Mouse (Mus musculus): Measurements from ENCODE around the gene Asb4. TPM values are rescaled to one million over a fixed set of nuclear protein-coding genes. Genes with fewer than 3 reads are reported as not detected.
A peak's percentile ranks its signal among the peaks of the same experiment; 100 is the strongest.

The Asb4 gene
- polyA plus RNA-seq, 1 experiment from 2014 or later, result 27.4 TPM

- ATAC-seq (replicated peaks; ENCODE audit: insufficient number of reproducible peaks, insufficient read depth, low FRiP score, low read depth), result no peak
These were observed 3.2 kb upstream of the Asb4 start for GRCm38 (mm10) chr6:5379781-5380623.

GRCm38 (mm10) chr6:5380624-5381252, 2.4 kb upstream of the Asb4 start:
- Histone ChIP-seq H3K4me1 (replicated peaks) (peaks cover 20% of the 10 kb centered on the region), H3K4me2 (peak overlapping the region; percentile 55), H3K4me3 (no peak overlapping the region), H3K9me3 (replicated peaks) (no peaks in the 10 kb centered on the region), H3K27me3 (no peaks in the 10 kb centered on the region), H3K9ac (no peak overlapping the region), H3K27ac (no peak overlapping the region), H3K36me3 (no peaks in the 10 kb centered on the region)
- no peak for ATAC-seq (replicated peaks; ENCODE audit: insufficient number of reproducible peaks, insufficient read depth, low FRiP score, low read depth)
- 42% methylated on average over 9 of the region's 9 CpGs for WGBS

More at GRCm38 (mm10) chr6:5379781-5380623, 3.2 kb upstream of the Asb4 start:
- no peak overlapping the region for H3K27ac ChIP-seq
- 34% methylated on average over 22 of the region's 22 CpGs for WGBS
- peaks cover 20% of the 10 kb centered on the region for H3K4me1 ChIP-seq (replicated peaks)
- H3K4me3 ChIP-seq, result peak overlapping the region; percentile 15; the same call in 1 of the 2 replicates
- no peaks in the 10 kb centered on the region for H3K9me3 ChIP-seq (replicated peaks)
- H3K9ac ChIP-seq, result no peak overlapping the region
- no peaks in the 10 kb centered on the region for H3K36me3 ChIP-seq
- peak overlapping the region; percentile 55 for H3K4me2 ChIP-seq
- H3K27me3 ChIP-seq, result no peaks in the 10 kb centered on the region

GRCm38 (mm10) chr6:5381918-5382582, 1.1 kb upstream of the Asb4 start:
- no peak overlapping the region for H3K9ac ChIP-seq
- H3K4me3 ChIP-seq, result no peak overlapping the region
- peaks cover 20% of the 10 kb centered on the region for H3K4me1 ChIP-seq (replicated peaks)
- no peak overlapping the region for H3K27ac ChIP-seq
- H3K4me2 ChIP-seq, result no peak overlapping the region
- H3K27me3 ChIP-seq, result no peaks in the 10 kb centered on the region
- H3K9me3 ChIP-seq (replicated peaks), result no peaks in the 10 kb centered on the region
- 48% methylated on average over 13 of the region's 13 CpGs for WGBS
- ATAC-seq (replicated peaks; ENCODE audit: insufficient number of reproducible peaks, insufficient read depth, low FRiP score, low read depth), result no peak
- H3K36me3 ChIP-seq, result no peaks in the 10 kb centered on the region

GRCm38 (mm10) chr6:5382583-5383215, 487 bp upstream of the Asb4 start:
- Histone ChIP-seq H3K27ac (peak overlapping the region; percentile 4; the same call in 1 of the 2 replicates), H3K27me3 (no peaks in the 10 kb centered on the region), H3K36me3 (no peaks in the 10 kb centered on the region), H3K4me2 (peak overlapping the region; percentile 80), H3K4me1 (replicated peaks) (peaks cover 20% of the 10 kb centered on the region), H3K9ac (no peak overlapping the region; the same call in 1 of the 2 replicates), H3K4me3 (peak overlapping the region; percentile 49), H3K9me3 (replicated peaks) (no peaks in the 10 kb centered on the region)
- ATAC-seq (replicated peaks; ENCODE audit: insufficient number of reproducible peaks, insufficient read depth, low FRiP score, low read depth), result peak; percentile 70
- WGBS, result 2% methylated on average over 16 of the region's 16 CpGs

GRCm38 (mm10) chr6:5384178-5384490, 948 bp downstream of the Asb4 start:
- Histone ChIP-seq H3K36me3 (no peaks in the 10 kb centered on the region), H3K9me3 (replicated peaks) (no peaks in the 10 kb centered on the region), H3K4me2 (peak overlapping the region; percentile 80), H3K9ac (peak overlapping the region; percentile 9; the same call in 1 of the 2 replicates), H3K4me3 (peak overlapping the region; percentile 49), H3K27ac (no peak overlapping the region), H3K27me3 (no peaks in the 10 kb centered on the region), H3K4me1 (replicated peaks) (peaks cover 20% of the 10 kb centered on the region)
- WGBS, result 2% methylated on average over 11 of the region's 11 CpGs
- no peak for ATAC-seq (replicated peaks; ENCODE audit: insufficient number of reproducible peaks, insufficient read depth, low FRiP score, low read depth)

GRCm38 (mm10) chr6:5385161-5385640, 2.0 kb downstream of the Asb4 start:
- peaks cover 18% of the 10 kb centered on the region for H3K4me1 ChIP-seq (replicated peaks)
- H3K27me3 ChIP-seq, result no peaks in the 10 kb centered on the region
- no peak for ATAC-seq (replicated peaks; ENCODE audit: insufficient number of reproducible peaks, insufficient read depth, low FRiP score, low read depth)
- H3K4me2 ChIP-seq, result no peak overlapping the region
- no peak overlapping the region for H3K9ac ChIP-seq
- no peak overlapping the region for H3K4me3 ChIP-seq
- H3K27ac ChIP-seq, result no peak overlapping the region
- H3K9me3 ChIP-seq (replicated peaks), result no peaks in the 10 kb centered on the region
- H3K36me3 ChIP-seq, result no peaks in the 10 kb centered on the region
- 37% methylated on average over 7 of the region's 7 CpGs for WGBS

GRCm38 (mm10) chr6:5386486-5386885, 3.3 kb downstream of the Asb4 start:
- no peak overlapping the region for H3K27ac ChIP-seq

GRCm38 (mm10) chr6:5387396-5387795, 4.2 kb downstream of the Asb4 start:
- Histone ChIP-seq H3K27me3 (no peaks in the 10 kb centered on the region), H3K36me3 (no peaks in the 10 kb centered on the region), H3K9ac (no peak overlapping the region), H3K4me2 (no peak overlapping the region), H3K4me3 (no peak overlapping the region), H3K27ac (no peak overlapping the region), H3K9me3 (replicated peaks) (no peaks in the 10 kb centered on the region), H3K4me1 (replicated peaks) (peaks cover 14% of the 10 kb centered on the region)
- WGBS, result 79% methylated on average over 2 of the region's 2 CpGs
- ATAC-seq (replicated peaks; ENCODE audit: insufficient number of reproducible peaks, insufficient read depth, low FRiP score, low read depth), result no peak

More at GRCm38 (mm10) chr6:5386486-5386885, 3.3 kb downstream of the Asb4 start:
- Histone ChIP-seq H3K9ac (no peak overlapping the region), H3K27me3 (no peaks in the 10 kb centered on the region), H3K4me3 (no peak overlapping the region), H3K9me3 (replicated peaks) (no peaks in the 10 kb centered on the region), H3K36me3 (no peaks in the 10 kb centered on the region), H3K4me1 (replicated peaks) (peaks cover 16% of the 10 kb centered on the region), H3K4me2 (no peak overlapping the region)
- 81% methylated on average over 4 of the region's 4 CpGs for WGBS
- no peak for ATAC-seq (replicated peaks; ENCODE audit: insufficient number of reproducible peaks, insufficient read depth, low FRiP score, low read depth)

- Histone ChIP-seq H3K36me3 (no peaks in the 10 kb centered on the region), H3K4me1 (replicated peaks) (peaks cover 20% of the 10 kb centered on the region), H3K27ac (peak overlapping the region; percentile 82), H3K4me3 (peak overlapping the region; percentile 56), H3K4me2 (peak overlapping the region; percentile 69), H3K9me3 (replicated peaks) (no peaks in the 10 kb centered on the region), H3K9ac (peak overlapping the region; percentile 56), H3K27me3 (no peaks in the 10 kb centered on the region)
- WGBS, result 2% methylated on average over 11 of the region's 11 CpGs
- peak; percentile 71 for ATAC-seq (replicated peaks; ENCODE audit: insufficient number of reproducible peaks, insufficient read depth, low FRiP score, low read depth)
These were observed 7.1 kb downstream of the Asb4 start for GRCm38 (mm10) chr6:5390298-5390697.

- Histone ChIP-seq H3K27me3 (no peaks in the 10 kb centered on the region), H3K27ac (peak overlapping the region; percentile 82; the same call in 1 of the 2 replicates), H3K9ac (peak overlapping the region; percentile 56), H3K36me3 (no peaks in the 10 kb centered on the region), H3K9me3 (replicated peaks) (no peaks in the 10 kb centered on the region), H3K4me2 (peak overlapping the region; percentile 69), H3K4me3 (peak overlapping the region; percentile 56), H3K4me1 (replicated peaks) (peaks cover 23% of the 10 kb centered on the region)
- 22% methylated on average over 10 of the region's 10 CpGs for WGBS
- no peak for ATAC-seq (replicated peaks; ENCODE audit: insufficient number of reproducible peaks, insufficient read depth, low FRiP score, low read depth)
These were observed 7.8 kb downstream of the Asb4 start for GRCm38 (mm10) chr6:5390952-5391351.

GRCm38 (mm10) chr6:5394971-5395370, 11.8 kb downstream of the Asb4 start:
- Histone ChIP-seq H3K27me3 (no peaks in the 10 kb centered on the region), H3K27ac (0 out of 2 replicates have a peak overlapping the region, but pooled peaks have one; percentile 32), H3K9me3 (replicated peaks) (no peaks in the 10 kb centered on the region), H3K4me3 (no peak overlapping the region), H3K4me1 (replicated peaks) (peaks cover 26% of the 10 kb centered on the region), H3K9ac (no peak overlapping the region), H3K36me3 (no peaks in the 10 kb centered on the region), H3K4me2 (peak overlapping the region; percentile 4; the same call in 1 of the 2 replicates)
- 3% methylated on average over 4 of the region's 4 CpGs for WGBS
- ATAC-seq (replicated peaks; ENCODE audit: insufficient number of reproducible peaks, insufficient read depth, low FRiP score, low read depth), result peak; percentile 53; the same call in 1 of the 2 replicates

Data from heart, embryonic 15.5 days (tissue).